Mouse (Mus musculus): ENCODE measurements at regions not wholly inside any gene's neighbourhood (a gene's known extent, or its start where the extent isn't known, plus 50 kb on each side); places are given as distances from the start of the nearest gene placed in this dataset.

DNA sequence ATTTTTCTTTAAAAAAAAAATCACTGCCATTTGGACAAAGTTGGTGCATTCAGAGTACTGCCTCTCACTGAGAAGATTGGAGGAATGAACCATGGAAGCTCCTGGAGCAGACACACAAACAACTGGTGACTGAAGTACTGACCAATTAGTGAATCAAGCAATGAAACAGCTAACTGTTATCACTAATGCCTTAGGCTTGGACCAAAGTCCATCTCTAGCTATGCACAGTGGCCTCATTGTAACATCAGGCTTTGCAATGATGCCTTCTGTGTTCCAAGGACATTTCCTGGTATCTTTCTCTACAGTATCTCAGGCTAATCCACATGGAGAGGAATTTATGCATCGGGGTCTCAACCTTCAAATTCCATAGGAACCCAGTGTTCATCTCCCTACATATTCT lies 123.2 kb upstream of the Nsun2 start:
- ATAC-seq (ENCODE audit: low FRiP score, low TSS enrichment): no peak
- H3K4me2 ChIP-seq (replicated peaks; ENCODE audit: low read depth, low read length): no peak overlapping the region
- no peaks in the 10 kb centered on the region for H3K27me3 ChIP-seq (ENCODE audit: control insufficient read depth, insufficient read depth, low read length)
- H3K9me3 ChIP-seq (ENCODE audit: control insufficient read depth, low read length): no peaks in the 10 kb centered on the region
- H3K36me3 ChIP-seq (ENCODE audit: control insufficient read depth, insufficient read depth, low read length): no peaks in the 10 kb centered on the region
- no peak overlapping the region for H3K9ac ChIP-seq (ENCODE audit: low read depth, low read length)
- 89% methylated on average over 1 of the region's 1 CpGs for WGBS
- no peaks in the 10 kb centered on the region for H3K4me1 ChIP-seq (ENCODE audit: control insufficient read depth, insufficient read depth, low read length)
- H3K4me3 ChIP-seq (ENCODE audit: low read length): no peak overlapping the region
- no peak overlapping the region for H3K27ac ChIP-seq (ENCODE audit: low read depth, low read length)

DNA sequence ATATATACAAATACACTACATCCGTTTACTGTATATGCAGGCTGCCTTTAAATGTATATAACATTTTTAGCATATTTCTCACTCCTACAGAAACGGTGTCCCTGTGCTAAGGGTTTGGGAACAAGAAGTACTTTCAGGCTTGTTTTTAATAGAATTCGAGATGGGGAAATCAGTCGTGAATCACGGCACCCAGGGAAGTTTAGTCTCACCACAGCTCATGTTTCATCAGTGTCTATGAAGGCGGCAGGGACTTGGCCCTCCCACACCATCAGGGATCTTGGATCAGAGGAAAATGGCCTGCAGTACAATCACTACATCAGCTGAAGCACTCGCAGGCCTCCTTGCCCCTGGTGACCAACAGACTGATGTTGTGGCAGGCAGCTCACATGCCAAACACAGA lies 118.7 kb upstream of the Nsun2 start:
- Histone ChIP-seq H3K4me3 (ENCODE audit: low read length) (no peak overlapping the region), H3K4me2 (replicated peaks; ENCODE audit: low read depth, low read length) (no peak overlapping the region), H3K9ac (ENCODE audit: low read depth, low read length) (no peak overlapping the region), H3K36me3 (ENCODE audit: control insufficient read depth, insufficient read depth, low read length) (no peaks in the 10 kb centered on the region), H3K27me3 (ENCODE audit: control insufficient read depth, insufficient read depth, low read length) (no peaks in the 10 kb centered on the region), H3K4me1 (ENCODE audit: control insufficient read depth, insufficient read depth, low read length) (peaks cover 2% of the 10 kb centered on the region; the same call in 1 of the 2 replicates), H3K9me3 (ENCODE audit: control insufficient read depth, low read length) (no peaks in the 10 kb centered on the region), H3K27ac (ENCODE audit: low read depth, low read length) (no peak overlapping the region)
- ATAC-seq (ENCODE audit: low FRiP score, low TSS enrichment): no peak; the same call in 1 of the 2 replicates
- 27% methylated on average over 7 of the region's 7 CpGs for WGBS

DNA sequence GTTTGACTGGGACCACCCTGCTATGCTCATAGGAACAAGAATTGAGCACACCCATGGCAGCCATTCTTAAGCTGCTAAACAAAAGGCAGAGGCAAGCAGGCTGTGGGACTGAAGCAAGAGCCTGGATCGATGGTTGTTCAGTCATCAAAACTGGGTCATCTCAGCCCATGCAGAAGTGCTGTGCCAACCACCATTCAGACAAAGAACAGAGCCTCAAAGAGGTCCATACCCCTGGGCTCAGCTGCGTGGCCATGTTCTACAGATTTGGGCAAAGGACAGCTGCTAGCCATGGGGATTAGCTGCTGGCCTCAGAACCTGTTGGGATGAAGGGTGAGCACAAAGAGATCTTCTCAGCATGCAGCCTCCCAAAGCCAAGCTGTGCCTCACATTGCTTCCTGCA lies 116.8 kb upstream of the Nsun2 start:
- no peak overlapping the region for H3K27ac ChIP-seq (ENCODE audit: low read depth, low read length)
- WGBS: 88% methylated on average over 2 of the region's 2 CpGs
- H3K27me3 ChIP-seq (ENCODE audit: control insufficient read depth, insufficient read depth, low read length): no peaks in the 10 kb centered on the region
- no peak overlapping the region for H3K4me2 ChIP-seq (replicated peaks; ENCODE audit: low read depth, low read length)
- no peaks in the 10 kb centered on the region for H3K9me3 ChIP-seq (ENCODE audit: control insufficient read depth, low read length)
- H3K9ac ChIP-seq (ENCODE audit: low read depth, low read length): no peak overlapping the region
- no peak overlapping the region for H3K4me3 ChIP-seq (ENCODE audit: low read length)
- no peak for ATAC-seq (ENCODE audit: low FRiP score, low TSS enrichment)
- no peaks in the 10 kb centered on the region for H3K36me3 ChIP-seq (ENCODE audit: control insufficient read depth, insufficient read depth, low read length)
- peaks cover 2% of the 10 kb centered on the region; the same call in 1 of the 2 replicates for H3K4me1 ChIP-seq (ENCODE audit: control insufficient read depth, insufficient read depth, low read length)

DNA sequence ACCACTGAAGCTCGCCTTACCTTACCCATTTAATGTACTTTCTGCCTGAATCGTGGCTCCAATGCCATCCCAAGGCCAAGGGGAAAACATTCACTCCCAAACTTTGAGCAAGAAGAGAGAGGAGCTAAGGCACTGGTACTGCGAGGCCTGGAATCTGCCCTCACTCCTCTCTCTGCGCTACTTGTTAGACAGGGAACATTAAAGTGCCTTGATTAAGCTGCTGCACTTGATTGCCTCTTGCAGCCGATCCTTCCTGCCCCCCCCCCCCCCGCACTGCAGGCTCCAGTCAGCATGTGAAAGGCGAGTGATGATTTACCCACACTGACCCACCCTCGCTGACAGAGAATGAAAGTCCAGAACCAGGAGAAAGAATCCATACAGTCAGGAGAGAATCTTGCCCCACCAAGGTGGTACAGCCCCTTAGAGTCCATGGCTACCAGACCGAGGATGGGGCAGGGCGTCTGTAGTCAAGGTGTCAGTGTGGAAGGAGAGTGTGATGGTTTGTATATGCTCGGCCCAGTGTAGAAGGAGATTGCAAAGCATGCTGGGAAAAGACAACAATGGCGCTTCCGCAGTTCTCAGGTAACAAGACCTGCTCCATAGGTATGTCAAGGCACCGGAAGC lies 115.6 kb upstream of the Nsun2 start:
- H3K4me1 ChIP-seq (ENCODE audit: control insufficient read depth, insufficient read depth, low read length): peaks cover 2% of the 10 kb centered on the region; the same call in 1 of the 2 replicates
- peak; percentile 60; the same call in 1 of the 2 replicates for ATAC-seq (ENCODE audit: low FRiP score, low TSS enrichment)
- no peaks in the 10 kb centered on the region for H3K27me3 ChIP-seq (ENCODE audit: control insufficient read depth, insufficient read depth, low read length)
- H3K27ac ChIP-seq (ENCODE audit: low read depth, low read length): no peak overlapping the region
- H3K4me3 ChIP-seq (ENCODE audit: low read length): no peak overlapping the region
- H3K36me3 ChIP-seq (ENCODE audit: control insufficient read depth, insufficient read depth, low read length): no peaks in the 10 kb centered on the region
- WGBS: 41% methylated on average over 14 of the region's 14 CpGs
- H3K4me2 ChIP-seq (replicated peaks; ENCODE audit: low read depth, low read length): no peak overlapping the region
- H3K9me3 ChIP-seq (ENCODE audit: control insufficient read depth, low read length): no peaks in the 10 kb centered on the region
- no peak overlapping the region for H3K9ac ChIP-seq (ENCODE audit: low read depth, low read length)

DNA sequence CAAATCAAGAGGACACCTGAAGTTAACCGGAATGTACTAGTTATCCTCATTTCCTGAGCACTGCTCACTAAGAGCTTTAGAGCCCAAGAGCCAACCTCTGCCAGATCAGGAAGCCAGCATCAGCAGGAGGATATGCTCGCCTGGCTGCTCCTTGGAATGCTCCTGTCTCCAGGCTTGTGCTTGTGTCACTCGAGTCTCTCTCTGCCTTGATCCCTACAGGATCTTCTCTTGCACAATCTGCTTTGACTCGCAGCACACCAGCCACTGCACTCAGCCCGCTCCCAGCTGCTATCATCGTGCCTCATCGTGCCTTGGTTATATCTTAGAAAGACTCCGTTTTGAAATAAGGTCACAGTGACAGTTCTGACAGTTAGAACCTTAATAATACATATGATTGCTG lies 113.4 kb upstream of the Nsun2 start:
- no peaks in the 10 kb centered on the region for H3K27me3 ChIP-seq (ENCODE audit: control insufficient read depth, insufficient read depth, low read length)
- peaks cover 2% of the 10 kb centered on the region; the same call in 1 of the 2 replicates for H3K4me1 ChIP-seq (ENCODE audit: control insufficient read depth, insufficient read depth, low read length)
- no peak overlapping the region for H3K27ac ChIP-seq (ENCODE audit: low read depth, low read length)
- no peaks in the 10 kb centered on the region for H3K9me3 ChIP-seq (ENCODE audit: control insufficient read depth, low read length)
- no peak overlapping the region for H3K4me3 ChIP-seq (ENCODE audit: low read length)
- no peak overlapping the region for H3K9ac ChIP-seq (ENCODE audit: low read depth, low read length)
- H3K36me3 ChIP-seq (ENCODE audit: control insufficient read depth, insufficient read depth, low read length): no peaks in the 10 kb centered on the region
- H3K4me2 ChIP-seq (replicated peaks; ENCODE audit: low read depth, low read length): no peak overlapping the region
- 86% methylated on average over 8 of the region's 8 CpGs for WGBS
- no peak for ATAC-seq (ENCODE audit: low FRiP score, low TSS enrichment)

DNA sequence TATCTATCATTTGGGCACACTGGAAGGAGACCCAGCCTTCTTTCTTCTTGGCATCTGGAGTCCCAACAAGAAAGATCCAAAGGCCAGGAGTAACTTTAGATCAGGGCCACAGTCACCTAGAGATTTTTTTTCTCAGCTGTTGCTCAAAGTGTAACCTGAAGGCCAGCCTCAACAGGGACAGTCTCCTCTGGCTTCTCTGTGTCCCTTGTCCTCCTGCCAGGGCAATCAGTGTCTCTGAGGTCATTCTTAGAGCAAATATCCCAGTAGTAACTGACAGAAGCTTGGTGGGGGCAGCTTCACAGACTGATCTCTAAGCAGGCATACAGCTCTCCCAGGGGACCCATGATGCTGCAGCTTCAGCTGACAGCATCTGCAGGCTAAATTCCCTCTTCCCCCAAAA lies 111.6 kb upstream of the Nsun2 start:
- peaks cover 2% of the 10 kb centered on the region; the same call in 1 of the 2 replicates for H3K4me1 ChIP-seq (ENCODE audit: control insufficient read depth, insufficient read depth, low read length)
- no peak overlapping the region for H3K4me3 ChIP-seq (ENCODE audit: low read length)
- no peaks in the 10 kb centered on the region for H3K36me3 ChIP-seq (ENCODE audit: control insufficient read depth, insufficient read depth, low read length)
- no peak overlapping the region for H3K27ac ChIP-seq (ENCODE audit: low read depth, low read length)
- no peaks in the 10 kb centered on the region for H3K27me3 ChIP-seq (ENCODE audit: control insufficient read depth, insufficient read depth, low read length)
- no peak overlapping the region for H3K4me2 ChIP-seq (replicated peaks; ENCODE audit: low read depth, low read length)
- H3K9me3 ChIP-seq (ENCODE audit: control insufficient read depth, low read length): no peaks in the 10 kb centered on the region
- H3K9ac ChIP-seq (ENCODE audit: low read depth, low read length): no peak overlapping the region
- no peak for ATAC-seq (ENCODE audit: low FRiP score, low TSS enrichment)

DNA sequence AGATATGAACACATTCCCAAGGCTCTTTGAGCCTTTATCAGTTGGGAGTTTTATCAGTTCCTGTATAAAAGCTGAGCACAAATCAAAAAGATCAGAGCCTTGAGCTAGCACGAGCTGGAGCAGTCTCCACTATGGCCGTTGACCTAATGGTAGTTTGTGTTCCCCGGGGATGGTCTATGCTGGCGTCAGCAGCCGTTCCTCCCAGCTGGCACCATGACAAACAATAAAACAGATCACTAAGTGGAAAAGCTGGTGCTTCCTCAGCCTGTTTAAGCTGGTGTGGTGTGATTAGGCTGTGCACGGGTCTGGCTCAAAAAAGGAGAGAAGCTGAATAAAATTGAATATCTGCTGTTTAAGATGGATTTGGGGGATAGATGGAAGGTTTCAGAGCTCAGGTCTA lies 107.4 kb upstream of the Nsun2 start:
- no peak for ATAC-seq (ENCODE audit: low FRiP score, low TSS enrichment)

DNA sequence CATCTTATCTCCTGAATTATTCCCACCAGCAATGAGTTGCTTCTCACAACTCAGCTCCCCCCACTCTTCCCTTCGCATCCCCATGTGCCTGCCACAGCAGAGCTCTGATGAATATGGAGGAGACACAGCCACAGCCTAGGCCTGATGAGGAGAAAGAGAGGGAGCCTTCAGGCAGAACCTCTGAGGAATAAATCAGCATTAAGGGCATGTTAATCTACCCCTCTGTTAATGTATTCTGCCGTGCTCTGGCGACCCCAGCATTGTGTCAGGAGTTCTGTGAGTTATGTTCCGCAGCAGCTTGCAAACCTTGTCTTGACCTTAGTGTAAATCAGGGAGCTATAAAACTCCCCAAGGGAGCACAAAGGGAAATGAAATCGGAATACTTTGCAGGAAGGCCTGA lies 104.0 kb upstream of the Nsun2 start:
- WGBS: 5% methylated on average over 5 of the region's 5 CpGs
- peak; percentile 92 for ATAC-seq (ENCODE audit: low FRiP score, low TSS enrichment)
- no peaks in the 10 kb centered on the region for H3K9me3 ChIP-seq (ENCODE audit: control insufficient read depth, low read length)
- no peak overlapping the region for H3K9ac ChIP-seq (ENCODE audit: low read depth, low read length)
- H3K27ac ChIP-seq (ENCODE audit: low read depth, low read length): peak overlapping the region; percentile 62; the same call in 1 of the 2 replicates
- no peak overlapping the region for H3K4me3 ChIP-seq (ENCODE audit: low read length)
- H3K36me3 ChIP-seq (ENCODE audit: control insufficient read depth, insufficient read depth, low read length): no peaks in the 10 kb centered on the region
- peaks cover 13% of the 10 kb centered on the region; the same call in 1 of the 2 replicates for H3K4me1 ChIP-seq (ENCODE audit: control insufficient read depth, insufficient read depth, low read length)
- no peak overlapping the region for H3K4me2 ChIP-seq (replicated peaks; ENCODE audit: low read depth, low read length)
- H3K27me3 ChIP-seq (ENCODE audit: control insufficient read depth, insufficient read depth, low read length): no peaks in the 10 kb centered on the region

More for the DNA sequence above, 107.4 kb upstream of the Nsun2 start:
- Histone ChIP-seq H3K9ac (ENCODE audit: low read depth, low read length) (no peak overlapping the region), H3K9me3 (ENCODE audit: control insufficient read depth, low read length) (no peaks in the 10 kb centered on the region), H3K36me3 (ENCODE audit: control insufficient read depth, insufficient read depth, low read length) (no peaks in the 10 kb centered on the region), H3K27ac (ENCODE audit: low read depth, low read length) (no peak overlapping the region), H3K4me3 (ENCODE audit: low read length) (no peak overlapping the region), H3K4me1 (ENCODE audit: control insufficient read depth, insufficient read depth, low read length) (peaks cover 13% of the 10 kb centered on the region; the same call in 1 of the 2 replicates), H3K4me2 (replicated peaks; ENCODE audit: low read depth, low read length) (no peak overlapping the region), H3K27me3 (ENCODE audit: control insufficient read depth, insufficient read depth, low read length) (no peaks in the 10 kb centered on the region)
- 31% methylated on average over 6 of the region's 6 CpGs for WGBS

DNA sequence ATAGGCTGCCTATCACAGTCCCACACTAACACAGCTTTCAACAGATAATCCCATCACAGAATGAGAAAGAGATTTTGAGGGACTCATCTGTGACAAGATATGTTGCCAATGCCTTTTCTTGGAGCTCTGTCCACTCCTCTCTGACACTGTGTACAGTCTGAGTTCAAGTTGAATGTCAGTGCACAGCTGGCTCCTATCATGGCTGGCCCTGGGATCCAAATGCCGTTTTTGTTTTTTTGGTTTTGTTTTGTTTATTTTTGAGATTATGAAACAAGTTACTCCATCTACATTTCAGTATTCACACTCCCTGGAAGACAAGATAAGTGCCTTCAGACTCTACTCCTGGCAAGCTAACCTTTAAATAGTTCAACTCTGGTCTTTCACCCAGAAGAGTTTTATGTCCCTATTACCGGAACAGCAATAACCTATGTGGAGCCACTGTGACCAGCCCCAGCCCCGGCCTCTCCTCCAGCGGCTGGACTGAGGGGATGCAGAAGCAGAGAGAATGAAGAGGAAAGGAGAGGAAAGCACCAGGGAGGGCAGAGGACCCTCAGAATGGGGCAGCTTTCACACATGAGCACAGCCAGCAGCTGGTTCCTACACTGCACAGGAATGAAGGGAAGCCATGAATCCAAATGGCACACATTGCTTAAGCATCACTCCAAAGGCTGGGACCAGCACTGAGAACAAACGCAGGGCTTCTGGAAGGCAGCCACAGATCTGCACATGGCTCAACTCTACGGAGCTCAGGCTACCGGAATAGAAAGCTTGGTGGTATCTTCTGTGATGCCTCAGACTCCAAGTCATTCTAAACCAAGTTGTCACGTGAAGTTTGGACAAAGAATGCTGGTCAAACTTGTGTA lies 99.9 kb upstream of the Nsun2 start:
- WGBS: 44% methylated on average over 8 of the region's 8 CpGs
- ATAC-seq (ENCODE audit: low FRiP score, low TSS enrichment): no peak
- Histone ChIP-seq H3K9me3 (ENCODE audit: control insufficient read depth, low read length) (no peaks in the 10 kb centered on the region), H3K4me3 (ENCODE audit: low read length) (no peak overlapping the region), H3K4me2 (replicated peaks; ENCODE audit: low read depth, low read length) (no peak overlapping the region), H3K9ac (ENCODE audit: low read depth, low read length) (no peak overlapping the region), H3K4me1 (ENCODE audit: control insufficient read depth, insufficient read depth, low read length) (peaks cover 9% of the 10 kb centered on the region; the same call in 1 of the 2 replicates), H3K27me3 (ENCODE audit: control insufficient read depth, insufficient read depth, low read length) (no peaks in the 10 kb centered on the region), H3K36me3 (ENCODE audit: control insufficient read depth, insufficient read depth, low read length) (no peaks in the 10 kb centered on the region), H3K27ac (ENCODE audit: low read depth, low read length) (no peak overlapping the region; the same call in 1 of the 2 replicates)

Measured in kidney, embryonic 14.5 days (tissue).